Mouse (Mus musculus) lung, embryonic 16.5 days (tissue): ENCODE results near the gene Cic. TPM values are rescaled to one million over a fixed set of nuclear protein-coding genes. Genes with fewer than 3 reads are reported as not detected.

Source experiments
- microRNA-seq: library from miRNA; unstranded; fragments of <30 nt; microRNA quantifications from one replicate; pipeline ENCODE4, GENCODE M21; 2016
- polyA plus RNA-seq: library from polyadenylated mRNA; unstranded; fragments of >200 nt; fragmentation: Nextera tagmentation; extraction: Ambion mirVana; gene quantifications from 2 replicates; pipeline ENCODE4 v1.2.1, GENCODE M21; 2015

The Cic gene
- polyA plus RNA-seq, 1 experiment from 2014 or later = 23.5 TPM

Small RNA genes within 50 kb of the gene (microRNA-seq; reads per million reads assigned to microRNA genes)
- not detected for gene Mir7048

Other genes with a start within 250 kb of the Cic start
- 3.5 and 3.6 TPM in 2 replicates for gene Grik5, start 195.4 kb upstream of the Cic start, polyA plus RNA-seq
- 28.9 and 30.5 TPM in 2 replicates for gene Zfp574, start 195.1 kb upstream of the Cic start, polyA plus RNA-seq
- 0.58 TPM in 2 replicates for gene Pou2f2, start 88.0 kb upstream of the Cic start, polyA plus RNA-seq
- 9.0 and 9.5 TPM in 2 replicates for gene Dedd2, start 47.1 kb upstream of the Cic start, polyA plus RNA-seq
- gene Zfp526, start 46.3 kb upstream of the Cic start, polyA plus RNA-seq = 2.3 and 2.5 TPM in 2 replicates
- 7.1 and 8.2 TPM in 2 replicates for gene Gsk3a, start 29.9 kb upstream of the Cic start, polyA plus RNA-seq
- gene Erf, start 16.9 kb upstream of the Cic start, polyA plus RNA-seq = 10.5 and 13.6 TPM in 2 replicates
- gene Pafah1b3, start 30.3 kb downstream of the Cic start, polyA plus RNA-seq = 170 and 173 TPM in 2 replicates
- gene Prr19, start 33.7 kb downstream of the Cic start, polyA plus RNA-seq = 0.13 TPM in 1 of 2 replicates, not detected in the other
- 0.14 and 0.49 TPM in 2 replicates for gene Tmem145, start 38.4 kb downstream of the Cic start, polyA plus RNA-seq
- 11.8 and 12.1 TPM in 2 replicates for gene Megf8, start 49.5 kb downstream of the Cic start, polyA plus RNA-seq
- 0.33 and 2.9 TPM in 2 replicates for gene Cnfn, start 102.0 kb downstream of the Cic start, polyA plus RNA-seq
- gene Lipe, start 131.0 kb downstream of the Cic start, polyA plus RNA-seq = 9.4 and 11.4 TPM in 2 replicates
- gene Cxcl17, start 145.2 kb downstream of the Cic start, polyA plus RNA-seq = 0.49 TPM in 1 of 2 replicates, not detected in the other
- 7.3 TPM in 2 replicates for gene Ceacam1, start 209.9 kb downstream of the Cic start, polyA plus RNA-seq